Mouse (Mus musculus) bone marrow, adult 2 months (tissue): ENCODE data around the gene Adm2. TPM values are rescaled to one million over a fixed set of nuclear protein-coding genes. Genes with fewer than 3 reads are reported as not detected.

Source experiments
- H3K27ac ChIP-seq: fragments of 200-500 bp; 2 replicates; pipeline ENCODE4 v1.5.1; 2012; ENCODE audit warnings: low read depth, mild to moderate bottlenecking, control low read depth, inconsistent platforms, low read length; ENCODE audit not compliant: control insufficient read depth, poor library complexity, insufficient read depth
- H3K4me1 ChIP-seq: fragments of 200-500 bp; 2 replicates; pipeline ENCODE4 v1.6.1; 2011; ENCODE audit warnings: low read length; ENCODE audit not compliant: control insufficient read depth, insufficient read depth
- H3K4me3 ChIP-seq: fragments of 200-500 bp; replicated peaks from 2 replicates; pipeline ENCODE3; 2011; ENCODE audit warnings: mild to moderate bottlenecking, low read depth, low read length, control low read depth; ENCODE audit not compliant: control insufficient read depth
- CTCF ChIP-seq: fragments of 200-500 bp; IDR thresholded peaks from 2 replicates; pipeline ENCODE4 v1.5.1; 2011; ENCODE audit warnings: low read length, control low read depth; ENCODE audit not compliant: control insufficient read depth, insufficient read depth
- POLR2A ChIP-seq: fragments of 200-500 bp; IDR thresholded peaks from 2 replicates; pipeline ENCODE4 v1.6.1; 2011; ENCODE audit warnings: low read depth, mild to moderate bottlenecking, control low read depth, low read length, borderline replicate concordance; ENCODE audit not compliant: control insufficient read depth
- WGBS: fragments of 180-500 bp; shearing (Covaris S2); methylation state at CpG from one replicate; pipeline ENCODE4 v1.1.7; 2018; 5-methylcytosine and 5-hydroxymethylcytosine counted together
- polyA plus RNA-seq: library from polyadenylated mRNA; stranded (reverse); fragments of >200 nt; gene quantifications from 2 replicates; pipeline ENCODE4 v1.2.4, GENCODE M21; 2011; ENCODE audit warnings: low replicate concordance; ENCODE audit not compliant: missing spikeins, insufficient read depth, insufficient read length

The Adm2 gene
- polyA plus RNA-seq, 1 experiment: 2.7 TPM

- no peaks in the 10 kb centered on the region for H3K4me1 ChIP-seq
- H3K4me3 ChIP-seq: no peak overlapping the region
- no peak for TF ChIP-seq POLR2A
- TF ChIP-seq CTCF: no peak
- 90% methylated on average over 11 of the region's 11 CpGs for WGBS
- H3K27ac ChIP-seq: no peak overlapping the region
These were observed 33.1 kb upstream of the Adm2 start for GRCm38 (mm10) chr15:89289455-89289854.

- no peak for TF ChIP-seq CTCF
- TF ChIP-seq POLR2A: no peak
- Histone ChIP-seq H3K27ac (no peak overlapping the region), H3K4me1 (no peaks in the 10 kb centered on the region), H3K4me3 (no peak overlapping the region)
- WGBS: 77% methylated on average over 3 of the region's 3 CpGs
These were observed 31.0 kb upstream of the Adm2 start for GRCm38 (mm10) chr15:89291521-89291920.

GRCm38 (mm10) chr15:89292795-89293194 is 29.7 kb upstream of the Adm2 start:
- Histone ChIP-seq H3K4me3 (no peak overlapping the region), H3K4me1 (no peaks in the 10 kb centered on the region), H3K27ac (no peak overlapping the region)
- TF ChIP-seq POLR2A: no peak
- TF ChIP-seq CTCF: no peak
- WGBS: 44% methylated on average over 2 of the region's 2 CpGs

DNA sequence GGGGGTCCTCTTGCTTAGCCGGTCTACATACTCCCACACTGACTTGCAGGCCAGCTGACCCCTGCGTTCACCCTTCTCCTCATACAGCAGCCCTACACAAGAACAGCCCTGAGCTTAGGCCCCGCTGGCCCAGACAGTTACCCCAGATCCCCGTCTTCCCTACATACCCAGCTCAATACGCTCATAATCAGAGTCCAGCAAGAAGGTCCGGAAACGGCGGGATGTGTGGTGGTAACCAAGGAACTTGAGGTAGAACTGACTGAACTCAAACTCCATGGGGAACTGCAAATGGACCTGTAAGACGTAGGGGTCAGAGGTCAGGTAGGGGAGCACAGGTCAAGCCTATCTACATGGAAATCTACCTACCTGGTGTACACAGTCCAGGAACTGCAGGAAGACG is 28.7 kb upstream of the Adm2 start:
- TF ChIP-seq CTCF: no peak
- TF ChIP-seq POLR2A: no peak
- no peak overlapping the region for H3K4me3 ChIP-seq
- no peaks in the 10 kb centered on the region for H3K4me1 ChIP-seq
- WGBS: 92% methylated on average over 10 of the region's 10 CpGs
- H3K27ac ChIP-seq: no peak overlapping the region

DNA sequence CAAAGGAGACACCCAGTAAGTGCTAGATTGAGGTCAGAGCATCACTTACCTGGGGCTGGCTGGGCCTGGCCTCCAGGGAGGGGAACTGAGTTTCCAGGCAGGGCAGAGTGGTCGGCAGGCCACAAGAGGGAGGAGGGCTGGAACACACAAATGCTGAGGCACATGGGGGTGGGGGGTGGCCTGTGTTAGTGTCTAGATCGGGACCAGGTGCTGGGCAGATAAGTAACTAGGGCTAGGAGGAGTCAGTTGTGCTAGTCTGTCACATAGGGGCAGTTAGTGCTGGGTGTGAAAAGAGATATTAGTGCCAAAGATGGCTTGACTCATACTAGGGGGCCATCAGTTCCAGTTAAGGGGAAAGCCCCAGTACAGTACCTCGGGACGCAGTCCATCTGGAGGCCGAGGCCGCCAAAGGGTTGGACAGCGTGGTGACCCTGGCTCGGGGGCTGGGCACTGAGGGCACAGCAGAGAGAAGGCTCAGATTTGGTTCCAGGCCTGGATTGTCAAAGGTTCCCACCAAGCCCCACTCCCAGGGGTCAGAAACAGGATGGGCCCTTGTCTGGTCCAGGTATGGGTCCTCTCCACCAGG is 26.8 kb upstream of the Adm2 start:
- H3K27ac ChIP-seq: no peak overlapping the region
- 78% methylated on average over 8 of the region's 8 CpGs for WGBS
- H3K4me1 ChIP-seq: no peaks in the 10 kb centered on the region
- no peak overlapping the region for H3K4me3 ChIP-seq
- TF ChIP-seq POLR2A (no peak), CTCF (no peak)

DNA sequence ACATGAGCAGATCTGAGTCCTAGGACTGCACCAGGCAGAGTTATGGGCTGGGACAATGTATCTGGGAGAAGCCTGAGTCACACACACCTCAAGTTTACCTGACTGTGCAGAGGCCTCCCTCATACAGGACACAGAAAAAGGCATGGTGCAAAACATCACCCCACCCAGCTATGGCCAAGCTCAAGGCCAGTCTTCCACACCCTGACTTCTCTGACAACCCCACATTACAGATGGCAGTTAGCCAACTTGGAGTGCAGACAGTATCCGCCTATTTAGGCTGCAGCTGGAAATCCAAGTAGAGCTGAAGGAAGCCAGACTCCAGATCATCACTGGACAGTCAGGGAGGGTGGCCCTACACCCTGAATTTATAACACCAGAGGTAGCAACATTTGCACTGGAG is 26.1 kb upstream of the Adm2 start:
- H3K4me3 ChIP-seq: no peak overlapping the region
- WGBS: 77% methylated on average over 1 of the region's 1 CpGs

DNA sequence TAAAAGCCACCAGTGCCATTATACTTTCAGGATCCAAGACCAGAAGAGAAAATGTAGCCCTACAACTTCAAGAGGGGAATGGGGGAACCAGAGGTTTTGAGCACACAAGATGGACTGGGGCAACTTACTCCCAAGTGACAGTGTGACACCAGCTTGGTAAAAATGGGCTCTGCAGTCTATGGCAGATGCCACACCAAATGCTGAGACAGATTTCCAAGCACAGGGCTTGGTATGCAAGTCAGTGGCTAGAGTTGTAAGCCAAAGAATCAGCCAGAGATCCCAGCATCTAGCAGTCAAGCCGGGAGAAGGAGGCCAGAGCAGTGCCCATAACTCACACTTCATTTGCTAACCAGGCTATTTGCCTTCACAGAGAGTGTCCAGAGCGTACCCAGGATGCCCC is 24.8 kb upstream of the Adm2 start:
- TF ChIP-seq CTCF (no peak), POLR2A (no peak)
- WGBS: 86% methylated on average over 2 of the region's 2 CpGs
- Histone ChIP-seq H3K4me1 (no peaks in the 10 kb centered on the region), H3K4me3 (no peak overlapping the region), H3K27ac (no peak overlapping the region)

More for the DNA sequence above, 26.1 kb upstream of the Adm2 start:
- H3K27ac ChIP-seq: no peak overlapping the region
- no peak for TF ChIP-seq CTCF
- no peak for TF ChIP-seq POLR2A
- H3K4me1 ChIP-seq: no peaks in the 10 kb centered on the region

DNA sequence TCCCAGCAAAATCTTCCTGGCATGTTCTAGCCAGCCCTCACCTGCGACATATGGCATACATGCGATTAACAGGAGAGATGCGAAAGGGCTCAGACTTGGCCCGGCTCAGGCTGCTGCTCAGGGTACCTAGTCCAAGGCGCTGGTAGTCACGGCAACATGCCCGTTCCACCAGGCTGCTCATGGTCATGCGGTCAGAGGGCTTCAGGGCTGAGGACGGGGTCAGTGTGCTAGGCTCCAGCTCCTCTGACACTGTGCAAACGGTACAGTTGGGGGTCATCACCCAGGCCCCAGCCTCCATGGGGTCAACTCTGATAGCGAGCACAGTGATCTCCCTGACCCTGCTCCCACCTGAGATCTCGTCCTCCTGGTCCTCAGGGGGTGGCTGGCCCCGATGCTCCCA is 22.3 kb upstream of the Adm2 start:
- WGBS: 93% methylated on average over 13 of the region's 13 CpGs

GRCm38 (mm10) chr15:89300600-89300999 is 21.9 kb upstream of the Adm2 start:
- no peak overlapping the region for H3K27ac ChIP-seq
- H3K4me3 ChIP-seq: no peak overlapping the region
- 92% methylated on average over 8 of the region's 8 CpGs for WGBS
- no peaks in the 10 kb centered on the region for H3K4me1 ChIP-seq
- TF ChIP-seq CTCF: no peak
- no peak for TF ChIP-seq POLR2A

More for the DNA sequence above, 22.3 kb upstream of the Adm2 start:
- H3K4me1 ChIP-seq: no peaks in the 10 kb centered on the region
- H3K27ac ChIP-seq: no peak overlapping the region
- TF ChIP-seq POLR2A: no peak
- no peak for TF ChIP-seq CTCF
- no peak overlapping the region for H3K4me3 ChIP-seq
